Mouse (Mus musculus) ES-Bruce4 (cell line): ENCODE data around the gene Rpl41. TPM values are rescaled to one million over a fixed set of nuclear protein-coding genes. Genes with fewer than 3 reads are reported as not detected.
A peak's percentile ranks its signal among the peaks of the same experiment; 100 is the strongest.

Source experiments
- H3K27ac ChIP-seq: 2 replicates; pipeline ENCODE4 v1.5.1; 2012; ENCODE audit warnings: low read length, inconsistent platforms; ENCODE audit not compliant: insufficient read depth
- H3K27me3 ChIP-seq: 2 replicates; pipeline ENCODE4 v1.6.1; 2012; ENCODE audit warnings: mild to moderate bottlenecking, low read length, inconsistent platforms; ENCODE audit not compliant: control insufficient read depth, poor library complexity, insufficient read depth, severe bottlenecking
- H3K36me3 ChIP-seq: 2 replicates; pipeline ENCODE4 v1.6.1; 2012; ENCODE audit warnings: inconsistent platforms, mild to moderate bottlenecking, low read length, moderate library complexity; ENCODE audit not compliant: control insufficient read depth, poor library complexity, insufficient read depth, severe bottlenecking
- H3K4me1 ChIP-seq: one replicate; pipeline ENCODE4 v1.8.1; 2011; ENCODE audit warnings: low read length; ENCODE audit not compliant: control insufficient read depth, insufficient read depth
- H3K4me3 ChIP-seq: 2 replicates; pipeline ENCODE4 v1.5.1; 2011; ENCODE audit warnings: low read depth, mild to moderate bottlenecking, low read length
- H3K9ac ChIP-seq: 2 replicates; pipeline ENCODE4 v1.6.1; 2012; ENCODE audit warnings: low read depth, mild to moderate bottlenecking, inconsistent platforms; ENCODE audit not compliant: poor library complexity, severe bottlenecking
- H3K9me3 ChIP-seq: replicated peaks from 2 replicates; pipeline ENCODE4 v1.6.1; 2012; ENCODE audit warnings: mild to moderate bottlenecking, low read length, inconsistent platforms; ENCODE audit not compliant: control insufficient read depth, poor library complexity, insufficient read depth, severe bottlenecking
- CTCF ChIP-seq: IDR thresholded peaks from one replicate; pipeline ENCODE4 v1.8.1; 2011; ENCODE audit warnings: low read depth, low read length
- EP300 ChIP-seq: IDR thresholded peaks from 2 replicates; pipeline ENCODE4 v1.6.1; 2011; ENCODE audit warnings: low read depth, low read length; ENCODE audit not compliant: insufficient read depth
- POLR2A ChIP-seq: IDR thresholded peaks from one replicate; pipeline ENCODE4 v1.8.1; 2011; ENCODE audit warnings: low read length; ENCODE audit not compliant: insufficient read depth
- polyA plus RNA-seq: library from polyadenylated mRNA; stranded (reverse); fragments of >200 nt; gene quantifications from 2 replicates; pipeline ENCODE4 v1.2.4, GENCODE M21; 2011; ENCODE audit warnings: low read depth; ENCODE audit not compliant: missing spikeins, insufficient read depth, insufficient read length

Rpl41 gene
- polyA plus RNA-seq, 1 experiment: 3,978 TPM

GRCm38 (mm10) chr10:128583644-128584043 is 34.5 kb upstream of the Rpl41 start:
- Histone ChIP-seq H3K4me1 (peaks cover 6% of the 10 kb centered on the region), H3K27me3 (no peaks in the 10 kb centered on the region), H3K36me3 (peaks cover 13% of the 10 kb centered on the region; the same call in 1 of the 2 replicates), H3K4me3 (peak overlapping the region; percentile 27), H3K27ac (peak overlapping the region; percentile 11; the same call in 1 of the 2 replicates), H3K9ac (no peak overlapping the region), H3K9me3 (no peaks in the 10 kb centered on the region)
- TF ChIP-seq POLR2A (no peak), EP300 (no peak), CTCF (no peak)

DNA sequence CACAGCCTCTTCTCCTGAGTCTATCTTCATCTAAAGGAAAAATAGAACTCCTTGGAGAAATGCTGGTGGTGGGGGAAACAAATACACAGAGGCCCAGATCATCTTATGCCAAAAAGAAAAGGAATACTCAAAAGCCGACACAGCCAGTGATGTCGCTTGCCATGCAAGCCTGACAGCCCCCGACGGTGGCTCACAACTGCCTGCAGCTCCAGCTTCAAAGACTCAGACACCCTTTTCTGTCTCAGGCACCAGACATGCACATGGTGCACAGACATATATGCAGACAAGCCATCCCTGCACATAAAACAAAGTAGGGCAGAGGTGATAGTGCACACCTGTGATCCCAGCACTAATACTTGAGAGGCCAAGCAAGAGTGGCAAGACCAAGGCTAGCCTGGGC is 30.6 kb upstream of the Rpl41 start:
- TF ChIP-seq POLR2A (no peak), CTCF (no peak), EP300 (no peak)
- no peak overlapping the region for H3K9ac ChIP-seq
- H3K36me3 ChIP-seq: peaks cover 30% of the 10 kb centered on the region
- no peaks in the 10 kb centered on the region for H3K27me3 ChIP-seq
- H3K9me3 ChIP-seq: no peaks in the 10 kb centered on the region
- no peak overlapping the region for H3K27ac ChIP-seq
- no peak overlapping the region for H3K4me3 ChIP-seq
- H3K4me1 ChIP-seq: no peaks in the 10 kb centered on the region

- Histone ChIP-seq H3K9me3 (no peaks in the 10 kb centered on the region), H3K36me3 (peaks cover 30% of the 10 kb centered on the region), H3K27ac (no peak overlapping the region), H3K4me3 (no peak overlapping the region), H3K4me1 (no peaks in the 10 kb centered on the region), H3K9ac (no peak overlapping the region), H3K27me3 (no peaks in the 10 kb centered on the region)
- TF ChIP-seq CTCF: no peak
- TF ChIP-seq POLR2A: no peak
- TF ChIP-seq EP300: no peak
These were observed 30.2 kb upstream of the Rpl41 start for GRCm38 (mm10) chr10:128579298-128579697.

- no peaks in the 10 kb centered on the region for H3K27me3 ChIP-seq
- H3K36me3 ChIP-seq: peaks cover 36% of the 10 kb centered on the region
- no peak overlapping the region for H3K4me3 ChIP-seq
- H3K4me1 ChIP-seq: no peaks in the 10 kb centered on the region
- no peaks in the 10 kb centered on the region for H3K9me3 ChIP-seq
- H3K9ac ChIP-seq: no peak overlapping the region; the same call in 1 of the 2 replicates
- no peak overlapping the region for H3K27ac ChIP-seq
- TF ChIP-seq POLR2A (no peak), CTCF (no peak), EP300 (no peak)
These were observed 29.2 kb upstream of the Rpl41 start for GRCm38 (mm10) chr10:128578330-128578729.

DNA sequence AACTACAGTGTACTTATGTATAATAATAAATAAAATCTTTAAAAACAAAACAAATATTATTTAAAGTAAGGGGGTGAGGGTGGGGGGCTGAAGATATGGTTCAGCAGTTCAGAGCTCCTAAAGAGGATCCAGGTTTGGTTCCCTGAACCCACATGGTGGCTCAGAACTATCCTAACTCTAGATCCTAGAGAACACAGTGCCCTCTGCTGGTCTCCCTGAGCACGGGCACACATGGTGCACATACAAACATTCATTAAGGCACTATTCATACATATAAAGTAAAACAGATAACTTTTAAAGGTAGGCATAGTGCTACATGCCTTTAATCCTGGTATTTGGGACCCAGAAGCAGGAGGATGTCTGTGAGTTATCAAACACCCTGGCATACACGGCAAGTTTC is 26.0 kb upstream of the Rpl41 start:
- Histone ChIP-seq H3K4me3 (no peak overlapping the region), H3K9me3 (no peaks in the 10 kb centered on the region), H3K9ac (no peak overlapping the region), H3K4me1 (no peaks in the 10 kb centered on the region), H3K27me3 (no peaks in the 10 kb centered on the region), H3K36me3 (peaks cover 42% of the 10 kb centered on the region), H3K27ac (no peak overlapping the region)
- TF ChIP-seq CTCF (peak; percentile 78), POLR2A (no peak)

- peaks cover 2% of the 10 kb centered on the region for H3K4me1 ChIP-seq
- peak within 1 kb of the TSS; percentile 86 for H3K4me3 ChIP-seq
- H3K27me3 ChIP-seq: no peaks in the 10 kb centered on the region
- peaks cover 35% of the 10 kb centered on the region for H3K36me3 ChIP-seq
- no peaks in the 10 kb centered on the region for H3K9me3 ChIP-seq
- peak within 1 kb of the TSS; percentile 75 for H3K27ac ChIP-seq
- peak; percentile 72; the same call in 1 of the 2 replicates for TF ChIP-seq EP300
- no peak for TF ChIP-seq CTCF
- peak; percentile 98 for TF ChIP-seq POLR2A
- peak within 1 kb of the TSS; percentile 92 for H3K9ac ChIP-seq
These were observed 16.9 kb upstream of the Rpl41 start, which contains the start of gene Pa2g4 for GRCm38 (mm10) chr10:128565788-128566531. Gene Pa2g4, minus strand, starts transcription at chr10:128565987.
